Mouse (Mus musculus) kidney, postnatal 10 days (tissue): ENCODE measurements at regions not wholly inside any gene's neighbourhood (a gene's known extent, or its start where the extent isn't known, plus 50 kb on each side); places are given as distances from the start of the nearest gene placed in this dataset.

ENCODE experiments used
- DNase-seq: peaks from one replicate; pipeline ENCODE4 v3.0.0; 2021; ENCODE audit warnings: mixed read lengths

GRCm38 (mm10) chrX:164878336-164878735 is 101.8 kb downstream of the Mospd2 start:
- no peak for DNase-seq

GRCm38 (mm10) chrX:164840393-164840792 is 139.8 kb downstream of the Mospd2 start:
- no peak for DNase-seq

- no peak for DNase-seq
Measured at GRCm38 (mm10) chrX:164820906-164821305, 159.3 kb downstream of the Mospd2 start.

GRCm38 (mm10) chrX:164787293-164787692 is 192.9 kb downstream of the Mospd2 start:
- DNase-seq: peak; percentile 7

- no peak for DNase-seq
Measured at GRCm38 (mm10) chrX:164764919-164765318, 215.3 kb downstream of the Mospd2 start.

- DNase-seq: peak; percentile 71
Measured at GRCm38 (mm10) chrX:164763764-164764445, 216.3 kb downstream of the Mospd2 start.

- no peak for DNase-seq
Measured at GRCm38 (mm10) chrX:164745552-164746217, 234.5 kb downstream of the Mospd2 start.
